Mouse (Mus musculus): Measurements from ENCODE around the gene Pla1a. TPM values are rescaled to one million over a fixed set of nuclear protein-coding genes. Genes with fewer than 3 reads are reported as not detected.

Gene Pla1a
- polyA plus RNA-seq, 1 experiment from 2014 or later = 0.27 TPM

GRCm38 (mm10) chr16:38350361-38350855 lies 82.5 kb downstream of the Pla1a start:
- Histone ChIP-seq H3K27ac (no peak overlapping the region), H3K27me3 (ENCODE audit: insufficient read depth, poor library complexity, severe bottlenecking) (no peaks in the 10 kb centered on the region), H3K9me3 (no peaks in the 10 kb centered on the region), H3K36me3 (peaks cover 49% of the 10 kb centered on the region), H3K4me1 (replicated peaks) (peaks cover 16% of the 10 kb centered on the region), H3K4me3 (no peak overlapping the region)
- no peak for DNase-seq (ENCODE audit: low spot score)
- WGBS = 87% methylated on average over 7 of the region's 7 CpGs

GRCm38 (mm10) chr16:38349881-38350280 lies 83.1 kb downstream of the Pla1a start:
- Histone ChIP-seq H3K27me3 (ENCODE audit: insufficient read depth, poor library complexity, severe bottlenecking) (no peaks in the 10 kb centered on the region), H3K4me1 (replicated peaks) (peaks cover 16% of the 10 kb centered on the region), H3K4me3 (no peak overlapping the region), H3K9me3 (no peaks in the 10 kb centered on the region), H3K36me3 (peaks cover 49% of the 10 kb centered on the region), H3K27ac (no peak overlapping the region)
- DNase-seq (ENCODE audit: low spot score) = no peak
- 87% methylated on average over 2 of the region's 2 CpGs for WGBS

DNA sequence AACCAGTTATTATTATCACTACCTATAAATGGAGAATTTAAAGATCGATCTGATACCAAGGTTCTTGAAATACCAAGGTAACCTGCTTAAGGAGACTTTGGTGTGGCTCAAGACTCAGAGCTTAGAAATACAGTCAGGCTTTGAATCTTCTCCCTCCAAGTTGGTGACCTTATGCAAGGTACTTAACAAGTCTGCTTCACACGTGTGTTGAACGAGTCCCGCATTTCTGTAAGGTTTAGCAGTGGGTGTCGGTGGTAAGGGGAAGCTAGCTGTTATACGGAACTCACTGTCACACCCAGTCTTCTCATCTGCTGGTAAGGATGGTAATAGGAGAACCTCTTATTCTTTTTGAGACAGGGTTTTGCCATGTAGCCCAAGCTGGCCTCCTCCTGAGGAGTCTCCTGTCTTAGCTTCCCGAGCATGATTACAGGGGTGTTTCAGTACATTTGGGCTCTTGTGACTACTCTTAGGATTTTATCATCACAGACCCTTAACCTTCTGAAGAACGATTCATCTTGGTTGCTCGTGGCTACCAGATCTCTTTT lies 84.7 kb downstream of the Pla1a start:
- peaks cover 16% of the 10 kb centered on the region for H3K4me1 ChIP-seq (replicated peaks)
- DNase-seq (ENCODE audit: low spot score) = no peak
- no peak overlapping the region for H3K27ac ChIP-seq
- no peaks in the 10 kb centered on the region for H3K27me3 ChIP-seq (ENCODE audit: insufficient read depth, poor library complexity, severe bottlenecking)
- peaks cover 40% of the 10 kb centered on the region for H3K36me3 ChIP-seq
- no peaks in the 10 kb centered on the region for H3K9me3 ChIP-seq
- 96% methylated on average over 9 of the region's 9 CpGs for WGBS
- no peak overlapping the region for H3K4me3 ChIP-seq

DNA sequence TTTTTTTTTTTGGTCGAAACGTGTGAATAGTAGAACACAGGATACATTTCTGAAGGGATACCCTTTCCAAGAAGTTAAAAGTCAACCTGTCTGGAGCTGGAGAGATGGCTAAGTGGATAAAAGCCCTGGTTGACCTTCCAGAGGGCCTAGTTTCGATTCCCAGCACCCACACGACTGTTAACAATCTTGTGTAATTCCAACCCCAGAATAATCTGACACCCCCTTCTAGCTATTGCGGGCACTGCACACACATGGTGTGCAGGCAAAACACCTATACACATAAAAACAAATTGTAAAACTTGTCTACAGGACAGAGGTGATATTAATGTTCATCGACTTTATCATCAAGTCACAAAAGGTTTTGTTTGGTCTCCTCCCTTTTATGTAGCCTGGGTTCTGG lies 85.4 kb downstream of the Pla1a start:
- no peaks in the 10 kb centered on the region for H3K9me3 ChIP-seq
- peaks cover 16% of the 10 kb centered on the region for H3K4me1 ChIP-seq (replicated peaks)
- WGBS = 64% methylated on average over 6 of the region's 6 CpGs
- H3K4me3 ChIP-seq = peak overlapping the region; percentile 94
- DNase-seq (ENCODE audit: low spot score) = no peak
- H3K36me3 ChIP-seq = peaks cover 37% of the 10 kb centered on the region
- H3K27ac ChIP-seq = peak overlapping the region; percentile 91; the same call in 1 of the 2 replicates
- H3K27me3 ChIP-seq (ENCODE audit: insufficient read depth, poor library complexity, severe bottlenecking) = no peaks in the 10 kb centered on the region

- no peaks in the 10 kb centered on the region for H3K27me3 ChIP-seq (ENCODE audit: insufficient read depth, poor library complexity, severe bottlenecking)
- WGBS = 3% methylated on average over 35 of the region's 35 CpGs
- H3K27ac ChIP-seq = peak within 1 kb of the TSS; percentile 91
- peaks cover 20% of the 10 kb centered on the region for H3K4me1 ChIP-seq (replicated peaks)
- peak; percentile 92 for DNase-seq (ENCODE audit: low spot score)
- peaks cover 28% of the 10 kb centered on the region for H3K36me3 ChIP-seq
- no peaks in the 10 kb centered on the region for H3K9me3 ChIP-seq
- H3K4me3 ChIP-seq = peak within 1 kb of the TSS; percentile 94
Measured at GRCm38 (mm10) chr16:38346529-38347325, 86.2 kb downstream of the Pla1a start, which contains the start of the genes Cox17 and Gm21987. Gene Cox17, plus strand, starts transcription at chr16:38346991. Gene Gm21987, plus strand, starts transcription at chr16:38347040.

Other genes starting within 250 kb of the Pla1a start
- not detected in 2 replicates for gene Nr1i2, start 138.3 kb downstream of the Pla1a start, polyA plus RNA-seq (2016; fragmentation: Nextera tagmentation; extraction: Ambion mirVana)
- 0.60 and 2.0 TPM in 2 replicates for gene Maats1, start 91.0 kb downstream of the Pla1a start, polyA plus RNA-seq (2016; fragmentation: Nextera tagmentation; extraction: Ambion mirVana)
- gene Cox17, start 86.2 kb downstream of the Pla1a start, polyA plus RNA-seq (2016; fragmentation: Nextera tagmentation; extraction: Ambion mirVana) = 142 and 146 TPM in 2 replicates
- gene Gm21987, start 86.1 kb downstream of the Pla1a start, polyA plus RNA-seq (2016; fragmentation: Nextera tagmentation; extraction: Ambion mirVana) = not detected in 2 replicates
- 0.68 and 1.6 TPM in 2 replicates for gene Popdc2, start 70.9 kb downstream of the Pla1a start, polyA plus RNA-seq (2016; fragmentation: Nextera tagmentation; extraction: Ambion mirVana)
- 143 and 164 TPM in 2 replicates for gene Adprh, start 19.6 kb upstream of the Pla1a start, polyA plus RNA-seq (2016; fragmentation: Nextera tagmentation; extraction: Ambion mirVana)
- gene Cd80, start 22.4 kb upstream of the Pla1a start, polyA plus RNA-seq (2016; fragmentation: Nextera tagmentation; extraction: Ambion mirVana) = 0.41 and 0.52 TPM in 2 replicates
- gene Timmdc1, start 89.5 kb upstream of the Pla1a start, polyA plus RNA-seq (2016; fragmentation: Nextera tagmentation; extraction: Ambion mirVana) = 36.1 and 36.7 TPM in 2 replicates
- 61.3 and 66.9 TPM in 2 replicates for gene Poglut1, start 117.1 kb upstream of the Pla1a start, polyA plus RNA-seq (2016; fragmentation: Nextera tagmentation; extraction: Ambion mirVana)
- 69.4 and 92.4 TPM in 2 replicates for gene Tmem39a, start 125.6 kb upstream of the Pla1a start, polyA plus RNA-seq (2016; fragmentation: Nextera tagmentation; extraction: Ambion mirVana)